Mouse (Mus musculus) macrophage (primary cell): ENCODE measurements around the gene Sult3a2. TPM values are rescaled to one million over a fixed set of nuclear protein-coding genes. Genes with fewer than 3 reads are reported as not detected.

Experiments used
- polyA plus RNA-seq: library from polyadenylated mRNA; stranded (reverse); fragments of 250-400 nt; gene quantifications from 3 replicates; pipeline ENCODE4 v1.2.4, GENCODE M21; 2018; ENCODE audit warnings: inconsistent platforms

The Sult3a2 gene
- polyA plus RNA-seq, 1 experiment from 2014 or later = not detected

Other genes starting within 250 kb of the Sult3a2 start
- gene Clvs2, start 161.9 kb downstream of the Sult3a2 start, polyA plus RNA-seq = not detected in 3 replicates
- not detected in 3 replicates for gene Sult3a1, start 71.0 kb upstream of the Sult3a2 start, polyA plus RNA-seq
- not detected in 3 replicates for gene Rsph4a, start 118.4 kb upstream of the Sult3a2 start, polyA plus RNA-seq
- gene Zup1, start 164.6 kb upstream of the Sult3a2 start, polyA plus RNA-seq = 17.3 to 42.8 TPM (median 20.3 TPM) in 3 replicates
- gene Rwdd1, start 232.9 kb upstream of the Sult3a2 start, polyA plus RNA-seq = 67.1 to 157 TPM (median 111 TPM) in 3 replicates